Mouse (Mus musculus): ENCODE data around the gene Golgb1. TPM values are rescaled to one million over a fixed set of nuclear protein-coding genes. Genes with fewer than 3 reads are reported as not detected.
A peak's percentile ranks its signal among the peaks of the same experiment; 100 is the strongest.

Golgb1 gene
- polyA plus RNA-seq, 1 experiment from 2014 or later: 86.6 TPM

DNA sequence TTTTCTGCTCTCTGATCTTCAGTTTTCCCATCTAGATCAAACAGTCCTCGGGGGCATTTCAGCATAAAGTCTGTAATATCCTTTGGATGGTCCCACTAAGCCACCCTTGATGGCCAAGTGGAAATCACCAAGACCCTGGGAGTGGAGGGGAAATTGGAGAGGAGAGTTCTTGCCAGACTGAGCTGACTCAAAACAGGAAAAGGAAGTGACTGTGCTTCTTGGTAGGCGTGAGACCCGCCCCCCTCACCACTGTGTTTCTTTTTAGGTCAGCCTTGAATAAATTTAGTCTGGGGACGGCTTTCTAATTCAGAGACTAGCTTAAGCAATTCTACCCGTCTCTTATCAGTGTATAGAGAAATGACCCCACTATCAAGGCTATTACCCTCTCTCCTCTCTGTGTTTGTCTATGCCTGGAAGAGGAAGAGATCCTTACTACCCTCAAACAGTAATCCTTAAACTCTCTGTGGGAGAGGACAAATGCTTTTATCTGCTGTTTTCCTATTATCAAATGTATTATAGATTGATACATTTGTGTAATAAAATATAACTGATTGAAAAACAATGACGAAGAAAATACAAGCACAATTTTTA, 66.3 kb downstream of the Golgb1 start:
- Histone ChIP-seq H3K27me3 (ENCODE audit: control insufficient read depth, insufficient read depth, low read length) (no peaks in the 10 kb centered on the region), H3K4me1 (ENCODE audit: control insufficient read depth, insufficient read depth, low read length) (no peaks in the 10 kb centered on the region), H3K9me3 (ENCODE audit: control insufficient read depth, low read length) (no peaks in the 10 kb centered on the region), H3K9ac (ENCODE audit: low read length) (no peak overlapping the region), H3K27ac (replicated peaks; ENCODE audit: low read depth, low read length) (no peak overlapping the region), H3K4me3 (ENCODE audit: low read depth, low read length) (no peak overlapping the region), H3K4me2 (ENCODE audit: low read depth, severe bottlenecking) (no peak overlapping the region), H3K36me3 (ENCODE audit: control insufficient read depth, insufficient read depth, low read length) (no peaks in the 10 kb centered on the region)
- WGBS: 78% methylated on average over 6 of the region's 6 CpGs
- no peak for ATAC-seq (ENCODE audit: insufficient number of reproducible peaks, low FRiP score, low TSS enrichment, low read depth)
- DNase-seq (ENCODE audit: low spot score): no peak

DNA sequence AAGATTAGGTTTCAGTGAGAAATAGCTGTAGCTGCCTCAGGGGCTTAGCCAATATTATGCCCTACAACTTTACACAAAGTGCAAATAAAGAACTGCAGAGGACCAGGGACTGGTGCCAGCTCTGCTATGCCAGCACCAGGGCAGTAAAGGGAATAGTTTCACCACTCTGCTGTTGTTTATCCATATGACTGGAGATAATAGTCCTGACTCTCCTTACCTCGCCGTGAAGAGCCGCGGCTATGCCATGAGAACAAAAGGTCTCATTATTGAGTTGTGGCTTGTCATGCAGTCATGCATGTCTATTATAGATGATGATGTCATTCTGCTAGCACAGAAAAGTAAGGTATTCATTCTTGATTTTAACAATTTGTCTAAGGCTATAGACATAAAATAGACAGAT, 67.0 kb downstream of the Golgb1 start:
- no peak overlapping the region for H3K27ac ChIP-seq (replicated peaks; ENCODE audit: low read depth, low read length)
- no peak overlapping the region for H3K4me2 ChIP-seq (ENCODE audit: low read depth, severe bottlenecking)
- no peaks in the 10 kb centered on the region for H3K9me3 ChIP-seq (ENCODE audit: control insufficient read depth, low read length)
- no peaks in the 10 kb centered on the region for H3K27me3 ChIP-seq (ENCODE audit: control insufficient read depth, insufficient read depth, low read length)
- no peaks in the 10 kb centered on the region for H3K4me1 ChIP-seq (ENCODE audit: control insufficient read depth, insufficient read depth, low read length)
- no peak overlapping the region for H3K4me3 ChIP-seq (ENCODE audit: low read depth, low read length)
- no peaks in the 10 kb centered on the region for H3K36me3 ChIP-seq (ENCODE audit: control insufficient read depth, insufficient read depth, low read length)
- no peak overlapping the region for H3K9ac ChIP-seq (ENCODE audit: low read length)
- ATAC-seq (ENCODE audit: insufficient number of reproducible peaks, low FRiP score, low TSS enrichment, low read depth): no peak
- WGBS: 96% methylated on average over 4 of the region's 4 CpGs
- DNase-seq (ENCODE audit: low spot score): no peak

DNA sequence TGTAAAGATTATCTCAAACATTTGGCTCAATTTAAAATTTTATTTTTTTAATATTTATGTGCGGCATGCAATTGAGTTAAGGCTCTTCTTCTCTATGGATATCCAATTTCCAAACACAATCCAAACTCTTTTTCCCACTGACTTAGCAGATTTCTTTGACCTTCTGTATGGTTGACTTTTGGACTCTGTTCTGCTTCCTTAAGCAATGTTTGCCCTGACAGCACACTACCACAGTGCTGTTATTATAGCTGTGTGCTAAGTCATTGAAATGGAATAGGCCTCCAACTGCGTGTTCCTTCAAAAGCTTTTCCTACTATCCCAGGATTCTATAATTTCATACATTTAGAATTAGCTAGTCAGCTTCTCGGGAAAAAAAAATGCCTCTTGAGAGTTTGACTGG, 68.7 kb downstream of the Golgb1 start:
- no peak overlapping the region for H3K27ac ChIP-seq (replicated peaks; ENCODE audit: low read depth, low read length)
- H3K4me3 ChIP-seq (ENCODE audit: low read depth, low read length): no peak overlapping the region
- no peaks in the 10 kb centered on the region for H3K9me3 ChIP-seq (ENCODE audit: control insufficient read depth, low read length)
- no peaks in the 10 kb centered on the region for H3K4me1 ChIP-seq (ENCODE audit: control insufficient read depth, insufficient read depth, low read length)
- no peaks in the 10 kb centered on the region for H3K36me3 ChIP-seq (ENCODE audit: control insufficient read depth, insufficient read depth, low read length)
- no peak for DNase-seq (ENCODE audit: low spot score)
- no peaks in the 10 kb centered on the region for H3K27me3 ChIP-seq (ENCODE audit: control insufficient read depth, insufficient read depth, low read length)
- WGBS: 93% methylated on average over 3 of the region's 3 CpGs
- no peak overlapping the region for H3K9ac ChIP-seq (ENCODE audit: low read length)
- no peak overlapping the region for H3K4me2 ChIP-seq (ENCODE audit: low read depth, severe bottlenecking)
- ATAC-seq (ENCODE audit: insufficient number of reproducible peaks, low FRiP score, low TSS enrichment, low read depth): no peak

DNA sequence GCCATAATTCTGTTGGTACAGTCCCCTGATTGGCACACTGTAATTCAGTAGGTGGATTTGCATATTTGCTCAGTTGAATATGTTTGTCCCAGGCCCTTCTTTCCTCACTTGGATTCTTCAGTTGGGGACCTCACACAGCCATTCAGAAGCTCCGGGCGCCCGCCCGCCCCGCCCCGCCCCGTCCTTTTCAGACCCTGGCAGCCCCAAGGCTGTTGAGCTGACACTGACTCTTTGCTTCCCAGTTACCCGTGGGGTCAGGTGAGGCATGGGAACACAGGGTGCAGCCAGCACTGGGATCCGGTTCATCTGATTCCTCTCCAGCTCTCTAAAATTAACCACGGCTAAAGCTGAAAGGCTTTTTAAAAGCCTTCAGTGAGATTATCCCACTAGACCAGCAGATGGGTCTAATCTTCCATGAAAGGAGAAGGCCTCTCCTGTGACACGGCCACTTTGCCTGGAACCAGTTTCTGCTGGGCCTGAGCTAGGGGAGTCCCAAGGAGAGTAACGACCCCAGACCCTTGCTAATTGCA, 70.0 kb downstream of the Golgb1 start:
- H3K27ac ChIP-seq (replicated peaks; ENCODE audit: low read depth, low read length): no peak overlapping the region
- no peaks in the 10 kb centered on the region for H3K9me3 ChIP-seq (ENCODE audit: control insufficient read depth, low read length)
- H3K27me3 ChIP-seq (ENCODE audit: control insufficient read depth, insufficient read depth, low read length): no peaks in the 10 kb centered on the region
- no peak overlapping the region for H3K9ac ChIP-seq (ENCODE audit: low read length)
- ATAC-seq (ENCODE audit: insufficient number of reproducible peaks, low FRiP score, low TSS enrichment, low read depth) (no peak), DNase-seq (ENCODE audit: low spot score) (no peak)
- no peaks in the 10 kb centered on the region for H3K4me1 ChIP-seq (ENCODE audit: control insufficient read depth, insufficient read depth, low read length)
- 56% methylated on average over 12 of the region's 12 CpGs for whole genome bisulfite sequencing
- no peaks in the 10 kb centered on the region for H3K36me3 ChIP-seq (ENCODE audit: control insufficient read depth, insufficient read depth, low read length)
- H3K4me3 ChIP-seq (ENCODE audit: low read depth, low read length): no peak overlapping the region
- no peak overlapping the region for H3K4me2 ChIP-seq (ENCODE audit: low read depth, severe bottlenecking)

DNA sequence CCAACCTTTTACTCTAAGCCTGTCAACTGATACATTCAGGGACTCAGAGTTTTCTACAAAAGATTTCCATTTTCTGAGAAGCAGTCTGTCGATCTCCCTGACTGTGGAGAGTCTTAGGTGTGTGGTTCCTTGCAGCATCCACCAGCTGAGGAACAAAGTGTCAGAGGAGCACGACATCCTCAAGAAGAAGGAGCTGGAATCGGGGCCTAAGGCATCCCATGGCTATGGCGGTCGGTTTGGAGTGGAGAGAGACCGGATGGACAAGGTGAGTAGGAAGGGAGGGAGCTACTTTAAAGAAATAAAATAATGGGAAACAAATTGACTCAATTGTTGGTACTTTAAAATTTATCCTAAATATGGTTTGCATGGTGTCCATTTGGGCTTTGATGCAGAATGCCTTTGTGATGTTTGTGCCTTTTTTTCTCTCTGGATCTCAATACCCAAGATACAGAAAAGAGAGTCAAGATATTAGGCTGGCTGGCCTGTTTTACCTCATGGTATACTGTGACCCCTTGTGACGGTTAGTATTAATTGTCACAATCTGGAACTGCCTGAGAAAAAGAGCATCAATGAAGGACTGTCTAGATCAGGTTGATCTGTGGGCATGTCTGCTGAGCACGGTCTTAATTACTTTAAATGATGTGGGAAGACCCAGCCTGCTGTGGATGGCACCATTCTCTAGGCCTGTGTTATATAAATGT, 71.7 kb downstream of the Golgb1 start:
- Histone ChIP-seq H3K9me3 (ENCODE audit: control insufficient read depth, low read length) (no peaks in the 10 kb centered on the region), H3K4me3 (ENCODE audit: low read depth, low read length) (no peak overlapping the region), H3K4me1 (ENCODE audit: control insufficient read depth, insufficient read depth, low read length) (no peaks in the 10 kb centered on the region), H3K9ac (ENCODE audit: low read length) (no peak overlapping the region), H3K27ac (replicated peaks; ENCODE audit: low read depth, low read length) (no peak overlapping the region), H3K27me3 (ENCODE audit: control insufficient read depth, insufficient read depth, low read length) (no peaks in the 10 kb centered on the region), H3K4me2 (ENCODE audit: low read depth, severe bottlenecking) (no peak overlapping the region), H3K36me3 (ENCODE audit: control insufficient read depth, insufficient read depth, low read length) (no peaks in the 10 kb centered on the region)
- ATAC-seq (ENCODE audit: insufficient number of reproducible peaks, low FRiP score, low TSS enrichment, low read depth) (no peak), DNase-seq (ENCODE audit: low spot score) (no peak)
- 82% methylated on average over 8 of the region's 8 CpGs for WGBS

DNA sequence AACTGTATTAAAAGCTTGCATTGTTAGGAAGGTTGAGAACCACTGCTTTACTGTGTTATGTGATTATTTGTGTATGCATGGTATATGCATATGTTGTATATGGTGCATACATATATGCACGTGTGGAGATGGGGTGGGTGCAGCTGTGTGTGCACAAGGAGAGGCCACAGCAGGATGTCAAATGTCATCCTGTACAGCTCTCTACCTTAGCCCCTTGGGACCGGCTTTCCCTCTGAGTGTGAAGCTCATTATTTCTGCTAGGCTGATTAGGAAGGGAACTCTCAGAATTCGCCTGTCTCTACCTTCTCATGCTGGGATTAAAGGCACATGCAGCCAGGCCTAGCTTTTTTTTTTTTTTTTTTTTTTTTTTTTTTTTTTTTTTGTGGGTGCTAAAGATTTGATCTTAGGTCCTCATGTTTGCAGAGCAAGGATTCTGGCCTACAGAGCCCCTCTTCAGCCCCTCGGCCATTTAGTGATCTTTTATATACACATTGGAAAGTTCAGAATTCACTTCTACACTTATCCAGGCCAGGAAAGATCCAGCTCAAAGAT, 72.8 kb downstream of the Golgb1 start:
- no peak for ATAC-seq (ENCODE audit: insufficient number of reproducible peaks, low FRiP score, low TSS enrichment, low read depth)
- Histone ChIP-seq H3K9ac (ENCODE audit: low read length) (no peak overlapping the region), H3K4me3 (ENCODE audit: low read depth, low read length) (no peak overlapping the region), H3K27ac (replicated peaks; ENCODE audit: low read depth, low read length) (no peak overlapping the region), H3K4me1 (ENCODE audit: control insufficient read depth, insufficient read depth, low read length) (no peaks in the 10 kb centered on the region), H3K27me3 (ENCODE audit: control insufficient read depth, insufficient read depth, low read length) (no peaks in the 10 kb centered on the region), H3K36me3 (ENCODE audit: control insufficient read depth, insufficient read depth, low read length) (no peaks in the 10 kb centered on the region), H3K9me3 (ENCODE audit: control insufficient read depth, low read length) (no peaks in the 10 kb centered on the region), H3K4me2 (ENCODE audit: low read depth, severe bottlenecking) (no peak overlapping the region)
- WGBS: 71% methylated on average over 4 of the region's 4 CpGs
- DNase-seq (ENCODE audit: low spot score): no peak

DNA sequence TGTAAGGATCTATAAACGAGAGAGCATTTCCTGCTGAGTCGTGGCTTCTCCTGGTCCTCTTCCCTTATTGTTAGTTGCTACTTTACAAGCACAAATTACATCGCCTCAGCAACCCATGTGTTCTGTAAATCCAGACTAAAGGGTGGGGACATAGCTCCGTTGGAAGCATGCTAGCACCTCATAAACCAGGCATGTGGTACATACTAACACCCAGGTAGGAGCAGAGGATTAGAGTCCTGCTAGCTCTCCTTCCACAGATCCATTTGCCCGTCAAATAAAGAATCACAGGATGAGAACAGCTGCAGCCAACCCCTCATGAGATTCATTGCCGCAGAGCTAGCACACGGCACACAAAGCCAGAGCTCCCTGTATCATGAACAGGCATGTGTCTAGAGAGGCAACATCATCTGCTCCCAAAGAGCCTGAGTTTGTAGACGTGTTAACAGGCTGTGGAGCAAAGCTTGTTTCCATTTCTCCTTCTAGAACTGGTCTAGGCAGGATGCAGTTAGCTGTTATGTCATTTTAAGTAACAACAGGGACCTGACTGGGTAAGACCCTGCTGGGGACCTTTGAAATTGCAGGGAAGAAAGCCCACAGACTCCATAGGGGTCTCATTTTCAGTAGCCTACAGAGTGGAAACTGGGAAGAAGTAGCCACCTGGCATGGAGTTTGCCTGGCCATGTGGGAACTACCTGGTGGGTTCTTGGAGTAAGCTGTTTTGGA, 74.8 kb downstream of the Golgb1 start:
- H3K27me3 ChIP-seq (ENCODE audit: control insufficient read depth, insufficient read depth, low read length): no peaks in the 10 kb centered on the region
- H3K4me3 ChIP-seq (ENCODE audit: low read depth, low read length): no peak overlapping the region
- no peaks in the 10 kb centered on the region for H3K4me1 ChIP-seq (ENCODE audit: control insufficient read depth, insufficient read depth, low read length)
- H3K4me2 ChIP-seq (ENCODE audit: low read depth, severe bottlenecking): no peak overlapping the region
- DNase-seq (ENCODE audit: low spot score): peak; percentile 32
- peak overlapping the region; percentile 56; the same call in 1 of the 2 replicates for H3K27ac ChIP-seq (replicated peaks; ENCODE audit: low read depth, low read length)
- H3K36me3 ChIP-seq (ENCODE audit: control insufficient read depth, insufficient read depth, low read length): no peaks in the 10 kb centered on the region
- no peak overlapping the region for H3K9ac ChIP-seq (ENCODE audit: low read length)
- H3K9me3 ChIP-seq (ENCODE audit: control insufficient read depth, low read length): no peaks in the 10 kb centered on the region
- ATAC-seq (ENCODE audit: insufficient number of reproducible peaks, low FRiP score, low TSS enrichment, low read depth): no peak
- 32% methylated on average over 8 of the region's 8 CpGs for WGBS

DNA sequence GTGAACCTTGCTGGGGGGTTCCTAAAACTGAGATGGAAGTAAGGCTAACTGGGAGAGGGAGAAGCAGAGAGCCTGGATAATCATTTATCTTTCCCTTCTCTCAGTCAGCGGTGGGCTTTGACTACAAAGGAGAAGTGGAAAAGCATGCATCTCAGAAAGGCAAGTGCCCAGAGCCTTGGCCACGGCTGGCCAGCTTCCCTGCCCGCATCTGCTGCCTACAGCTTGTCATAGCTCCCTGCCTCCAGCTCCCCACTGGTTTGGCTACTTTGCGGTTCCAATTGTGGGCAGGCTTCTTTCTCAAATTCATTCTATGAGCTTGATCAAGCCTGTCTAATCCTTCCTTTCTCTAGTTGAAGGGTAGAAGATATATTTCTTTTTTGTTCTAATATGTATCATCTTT, 76.1 kb downstream of the Golgb1 start:
- Histone ChIP-seq H3K36me3 (ENCODE audit: control insufficient read depth, insufficient read depth, low read length) (no peaks in the 10 kb centered on the region), H3K27me3 (ENCODE audit: control insufficient read depth, insufficient read depth, low read length) (no peaks in the 10 kb centered on the region), H3K9me3 (ENCODE audit: control insufficient read depth, low read length) (no peaks in the 10 kb centered on the region), H3K4me3 (ENCODE audit: low read depth, low read length) (no peak overlapping the region), H3K4me2 (ENCODE audit: low read depth, severe bottlenecking) (no peak overlapping the region), H3K9ac (ENCODE audit: low read length) (no peak overlapping the region), H3K27ac (replicated peaks; ENCODE audit: low read depth, low read length) (no peak overlapping the region), H3K4me1 (ENCODE audit: control insufficient read depth, insufficient read depth, low read length) (no peaks in the 10 kb centered on the region)
- ATAC-seq (ENCODE audit: insufficient number of reproducible peaks, low FRiP score, low TSS enrichment, low read depth): no peak
- 72% methylated on average over 4 of the region's 4 CpGs for WGBS
- no peak for DNase-seq (ENCODE audit: low spot score)
